Mouse (Mus musculus) bone marrow macrophage, adult 2 months (primary cell): ENCODE data around the gene Itgav.

ENCODE experiments used
- CTCF ChIP-seq: IDR thresholded peaks from 2 replicates; pipeline ENCODE4 v1.5.1; 2012; ENCODE audit warnings: low read depth, mild to moderate bottlenecking, low read length, moderate library complexity
- POLR2A ChIP-seq: IDR thresholded peaks from 2 replicates; pipeline ENCODE4 v1.6.1; 2012; ENCODE audit warnings: mild to moderate bottlenecking, low read depth, low read length, borderline replicate concordance

DNA sequence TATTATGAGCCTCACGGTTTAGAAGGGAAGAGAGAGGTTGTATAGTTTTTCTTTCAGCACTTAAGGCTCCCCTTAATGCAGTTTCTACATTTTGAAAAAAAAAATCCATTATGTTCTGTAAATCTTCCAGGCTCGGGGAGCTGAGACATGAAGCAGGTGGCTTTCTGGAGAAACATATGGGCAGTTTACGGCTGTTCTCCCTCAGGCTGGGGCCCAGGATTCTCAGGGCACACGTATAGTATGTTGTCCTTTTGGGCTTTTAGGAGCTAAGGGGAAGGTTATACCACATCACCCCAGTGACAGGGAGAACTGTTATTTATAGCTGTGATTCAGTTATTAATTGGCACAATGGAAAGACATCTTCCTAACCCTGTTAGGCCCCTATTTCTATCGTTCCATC, 101.0 kb downstream of the Itgav start:
- TF ChIP-seq POLR2A, result no peak
- no peak for TF ChIP-seq CTCF
